Mouse (Mus musculus) small intestine, adult 2 months (tissue): ENCODE data around the gene Ankrd11.

Experiments used
- CTCF ChIP-seq: fragments of 200-500 bp; IDR thresholded peaks from 2 replicates; pipeline ENCODE4 v1.5.1; 2012; ENCODE audit warnings: low read depth, mild to moderate bottlenecking, control low read depth, inconsistent platforms, low read length, moderate library complexity, mixed read lengths; ENCODE audit not compliant: insufficient replicate concordance, insufficient read length; ENCODE audit errors: extremely low read depth
- POLR2A ChIP-seq: fragments of 200-500 bp; IDR thresholded peaks from 2 replicates; pipeline ENCODE4 v1.6.1; 2012; ENCODE audit warnings: low read depth, mild to moderate bottlenecking, control low read depth, inconsistent platforms, low read length, moderate library complexity

DNA sequence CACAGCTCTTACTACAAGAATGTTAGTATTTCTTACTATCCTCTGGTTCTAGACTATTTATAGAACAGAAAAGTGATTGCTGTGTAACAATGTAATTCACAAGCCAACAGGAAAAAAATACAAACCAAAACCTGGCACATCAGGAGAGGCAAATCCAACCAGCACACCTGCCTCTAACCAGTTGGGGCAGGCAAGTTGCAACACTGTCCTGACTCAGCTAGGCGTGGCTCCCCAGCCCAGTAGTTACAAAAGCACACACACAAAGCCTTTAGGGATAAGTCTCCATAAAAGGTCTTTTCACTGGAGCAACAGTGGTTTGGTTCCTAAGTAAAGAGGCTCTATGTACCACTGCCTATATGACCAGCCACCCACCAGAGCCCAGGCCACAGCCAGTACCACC lies 20.8 kb downstream of the Ankrd11 start:
- no peak for TF ChIP-seq CTCF
- TF ChIP-seq POLR2A = no peak
